Comparison of ENCODE assay signal across 8 mouse cellular contexts in genomic region chr7:142471884-142472570, GRCm38 (mm10). TPM values are rescaled to one million over a fixed set of nuclear protein-coding genes. Genes with fewer than 3 reads are reported as not detected.
DNase-seq lines count a peak whose midpoint lies in the region; ATAC-seq and TF ChIP-seq lines count a peak whose summit lies in the region.

No protein-coding gene starts in this region.

- H3K9me3 ChIP-seq in limb, embryonic 12.5 days = no peaks in the 10 kb centered on the region

- peak; percentile 82 for DNase-seq in gastrocnemius, adult 2 months
- DNase-seq in gastrocnemius, adult 18-20 months (ENCODE audit: low spot score) = no peak
- peak; percentile 74 for DNase-seq in gastrocnemius, postnatal 14 days
- DNase-seq in right cerebral cortex, postnatal 4 days = no peak
- DNase-seq in layer of hippocampus, adult 9-11 months = no peak

- WGBS in limb, embryonic 12.5 days = 29% methylated on average over 15 of the region's 15 CpGs

- H3K27me3 ChIP-seq in C2C12 (ENCODE audit: control insufficient read depth, insufficient read depth, insufficient read length) = no peaks in the 10 kb centered on the region
- no peaks in the 10 kb centered on the region for H3K27me3 ChIP-seq in limb, embryonic 12.5 days

- peaks cover 25% of the 10 kb centered on the region for H3K79me3 ChIP-seq in C2C12 (ENCODE audit: low read depth)

- H3K4me2 ChIP-seq in limb, embryonic 12.5 days = peak overlapping the region; percentile 44

- peaks cover 56% of the 10 kb centered on the region for H3K79me2 ChIP-seq in C2C12 (ENCODE audit: control insufficient read depth, insufficient read depth)

- peak overlapping the region; percentile 81 for H3ac ChIP-seq in C2C12 (ENCODE audit: control insufficient read depth, insufficient read length, low read depth)

- intact Hi-C loops in gastrocnemius, adult 2 months (cut with DNase I) = no loop called here
- intact Hi-C loops in gastrocnemius, postnatal 14 days (cut with DNase I; ENCODE audit: low total_unique reads) = no loop called here

- H3K4me1 ChIP-seq in limb, embryonic 12.5 days (replicated peaks) = peaks cover 47% of the 10 kb centered on the region

- ATAC-seq in limb, embryonic 12.5 days (ENCODE audit: insufficient number of reproducible peaks, insufficient read depth, low FRiP score, low TSS enrichment, low read depth) = no peak
- no peak for ATAC-seq in inflammation-experienced regulatory T-cells, adult 6 months

- H3K36me3 ChIP-seq in C2C12 (ENCODE audit: control insufficient read depth, insufficient read depth) = no peaks in the 10 kb centered on the region
- H3K36me3 ChIP-seq in limb, embryonic 12.5 days = no peaks in the 10 kb centered on the region

- peak overlapping the region; percentile 81 for H3K27ac ChIP-seq in gastrocnemius, adult 2 months
- H3K27ac ChIP-seq in limb, embryonic 12.5 days = peak overlapping the region; percentile 90

- peak overlapping the region; percentile 31 for H3K4me3 ChIP-seq in gastrocnemius, adult 2 months
- peak overlapping the region; percentile 23 for H3K4me3 ChIP-seq in C2C12 (ENCODE audit: insufficient read depth, poor library complexity, severe bottlenecking)
- H3K4me3 ChIP-seq in limb, embryonic 12.5 days (replicated peaks) = peak overlapping the region; percentile 19; the same call in 1 of the 2 replicates

- no peak for TF ChIP-seq CTCF in gastrocnemius, adult 2 months (IDR thresholded peaks at IDR 0.05)
- TF ChIP-seq CTCF in C2C12 (IDR thresholded peaks at IDR 0.05; ENCODE audit: control insufficient read depth, insufficient read depth, insufficient read length) = no peak

- peak overlapping the region; percentile 63 for H3K9ac ChIP-seq in limb, embryonic 12.5 days (replicated peaks)

TF ChIP-seq in C2C12, 6 proteins besides CTCF, POLR2A, EP300 and RAD21:
- TF ChIP-seq USF1 (IDR thresholded peaks at IDR 0.05; ENCODE audit: low read depth) (no peak), MAX (IDR thresholded peaks at IDR 0.05) (peak; percentile 40), MYOD1 (IDR thresholded peaks at IDR 0.05; ENCODE audit: control insufficient read depth, insufficient read length, low read depth) (no peak)

RNA-seq across cellular contexts. Expression of gene Lsp1, which starts 11.4 kb away (rescaled TPM):
- 10 to 100 TPM; 25.8 to 47.3 TPM for total RNA-seq in gastrocnemius, adult 2 months (2021)
- 10 to 100 TPM; 30.3 to 38.4 TPM for total RNA-seq in gastrocnemius, adult 18-20 months (2021)
- 96.1 TPM for polyA plus RNA-seq in C2C12 (2012; fragmentation: generic; extraction: Trizol)
- 10 to 100 TPM; 22.2 to 35.0 TPM for total RNA-seq in gastrocnemius, postnatal 14 days (2021)
- polyA plus RNA-seq in limb, embryonic 12.5 days (2016; fragmentation: Nextera tagmentation; extraction: Ambion mirVana) = 30.2 and 30.3 TPM in 2 replicates
- polyA plus RNA-seq in inflammation-experienced regulatory T-cells, adult 6 months (2017; shearing (Covaris generic)) = 1,000 to 10,000 TPM; 1,183 to 1,943 (median 1,210) TPM

RNA-seq across cellular contexts. Expression of gene Tnnt3, which starts 26.6 kb away (rescaled TPM):
- total RNA-seq in gastrocnemius, adult 2 months (2021) = over 10,000 TPM; 28,899 to 38,022 TPM
- over 10,000 TPM; 35,269 to 35,976 TPM for total RNA-seq in gastrocnemius, adult 18-20 months (2021)
- 6.8 TPM for polyA plus RNA-seq in C2C12 (2012; fragmentation: generic; extraction: Trizol)
- over 10,000 TPM; 22,199 to 23,470 TPM for total RNA-seq in gastrocnemius, postnatal 14 days (2021)
- polyA plus RNA-seq in limb, embryonic 12.5 days (2016; fragmentation: Nextera tagmentation; extraction: Ambion mirVana) = 14.3 and 17.3 TPM in 2 replicates
- 1 to 10 TPM; 2.5 to 3.8 (median 2.8) TPM for polyA plus RNA-seq in inflammation-experienced regulatory T-cells, adult 6 months (2017; shearing (Covaris generic))

RNA-seq across cellular contexts. Expression of gene Tnni2, which starts 30.4 kb away (rescaled TPM):
- total RNA-seq in gastrocnemius, adult 2 months (2021) = over 10,000 TPM; 15,929 to 19,962 TPM
- over 10,000 TPM; 19,257 to 20,060 TPM for total RNA-seq in gastrocnemius, adult 18-20 months (2021)
- polyA plus RNA-seq in C2C12 (2012; fragmentation: generic; extraction: Trizol) = 7.5 TPM
- total RNA-seq in gastrocnemius, postnatal 14 days (2021) = over 10,000 TPM; 14,029 to 14,677 TPM
- 14.4 and 15.3 TPM in 2 replicates for polyA plus RNA-seq in limb, embryonic 12.5 days (2016; fragmentation: Nextera tagmentation; extraction: Ambion mirVana)
- not detected for polyA plus RNA-seq in inflammation-experienced regulatory T-cells, adult 6 months (2017; shearing (Covaris generic))

RNA-seq across cellular contexts. Expression of gene Syt8, which starts 37.4 kb away (rescaled TPM):
- total RNA-seq in gastrocnemius, adult 2 months (2021) = not detected
- not detected for total RNA-seq in gastrocnemius, adult 18-20 months (2021)
- polyA plus RNA-seq in C2C12 (2012; fragmentation: generic; extraction: Trizol) = 0.07 TPM
- not detected for total RNA-seq in gastrocnemius, postnatal 14 days (2021)
- 0.60 TPM in 1 of 2 replicates, not detected in the other for polyA plus RNA-seq in limb, embryonic 12.5 days (2016; fragmentation: Nextera tagmentation; extraction: Ambion mirVana)
- not detected for polyA plus RNA-seq in inflammation-experienced regulatory T-cells, adult 6 months (2017; shearing (Covaris generic))

Comparison
In these comparisons a context has a peak if more than half of its experiments do, and no peak if none do; other contexts are left out.
1. DNase-seq: peak in gastrocnemius, adult 2 months (single experiment) and gastrocnemius, postnatal 14 days (single experiment); none in gastrocnemius, adult 18-20 months (single experiment), right cerebral cortex, postnatal 4 days (single experiment) and layer of hippocampus, adult 9-11 months (single experiment).
2. Peak in every context shown above with its lines, with median percentiles within 50 percentile points of each other: H3K4me3 ChIP-seq.